Mouse (Mus musculus) 416B (cell line): Measurements from ENCODE around the gene Snx6.
"Not testable (repeated sequence)": the region's sequence is repeated elsewhere in the genome, so short reads cannot be mapped to it uniquely, and the experiment has no call there.

ENCODE experiments used
- DNase-seq: peaks from one replicate; pipeline ENCODE4 v3.0.0; 2011; ENCODE audit warnings: low read depth

Snx6 gene

DNA sequence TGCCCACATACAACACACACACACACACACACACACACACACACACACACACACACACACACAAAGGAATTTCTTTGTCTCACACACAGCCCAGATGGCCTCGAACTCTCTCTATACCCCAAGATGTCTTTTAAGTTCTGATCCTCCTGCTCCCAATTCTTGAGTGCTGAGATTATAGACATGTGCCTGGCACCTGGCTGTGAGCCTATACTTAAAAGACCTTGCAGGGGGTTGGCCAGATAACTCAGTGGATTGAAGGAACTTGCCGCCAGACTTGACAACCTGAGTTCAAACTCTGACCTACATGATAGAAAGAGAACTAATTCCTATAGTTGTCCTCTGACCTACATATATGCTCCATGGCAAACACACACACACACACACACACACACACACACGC is 8.0 kb upstream of the Snx6 start:
- no peak for DNase-seq

GRCm38 (mm10) chr12:54796516-54797195 is 1.2 kb upstream of the Snx6 start:
- no peak for DNase-seq

GRCm38 (mm10) chr12:54794392-54794791 is 1.1 kb downstream of the Snx6 start:
- DNase-seq: no peak

GRCm38 (mm10) chr12:54791465-54791864 is 4.0 kb downstream of the Snx6 start:
- no peak for DNase-seq

DNA sequence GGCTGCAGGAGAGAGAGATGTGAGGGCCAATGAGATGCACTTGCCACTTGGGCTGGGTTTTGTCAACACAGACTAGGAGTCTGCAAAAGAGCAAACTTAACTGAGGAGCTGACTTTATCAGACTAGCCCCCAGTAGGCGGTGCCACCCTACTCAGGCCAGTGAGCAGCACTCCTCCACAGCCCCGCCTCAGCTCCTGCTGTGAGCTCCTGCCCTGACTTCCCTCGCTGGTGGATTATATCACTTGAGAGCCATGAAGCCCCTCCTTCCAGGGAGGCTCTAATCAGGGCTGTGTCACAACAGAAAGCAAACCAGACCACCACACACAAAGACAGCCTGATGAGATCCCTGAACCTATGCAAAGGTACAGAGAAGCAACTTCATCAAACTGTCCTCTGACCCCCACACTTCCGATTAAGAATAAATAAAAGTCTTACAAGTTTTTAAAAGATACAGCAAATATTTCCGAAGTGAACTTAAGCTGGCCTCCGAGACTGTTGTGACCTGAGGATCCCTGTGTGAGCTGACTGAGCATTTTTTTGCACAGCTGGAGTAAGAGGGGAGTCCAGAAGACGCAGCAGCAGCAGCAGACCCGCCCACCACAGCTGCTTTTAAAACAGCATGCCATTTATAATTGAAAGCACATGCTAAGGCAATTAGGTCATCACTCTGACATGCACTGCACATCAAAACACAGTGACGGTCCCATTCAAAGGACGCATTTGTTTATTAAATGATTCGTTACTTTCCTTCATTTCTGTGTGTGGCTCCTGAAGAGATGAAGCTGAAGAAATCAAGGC is 6.0 kb downstream of the Snx6 start:
- no peak for DNase-seq

DNA sequence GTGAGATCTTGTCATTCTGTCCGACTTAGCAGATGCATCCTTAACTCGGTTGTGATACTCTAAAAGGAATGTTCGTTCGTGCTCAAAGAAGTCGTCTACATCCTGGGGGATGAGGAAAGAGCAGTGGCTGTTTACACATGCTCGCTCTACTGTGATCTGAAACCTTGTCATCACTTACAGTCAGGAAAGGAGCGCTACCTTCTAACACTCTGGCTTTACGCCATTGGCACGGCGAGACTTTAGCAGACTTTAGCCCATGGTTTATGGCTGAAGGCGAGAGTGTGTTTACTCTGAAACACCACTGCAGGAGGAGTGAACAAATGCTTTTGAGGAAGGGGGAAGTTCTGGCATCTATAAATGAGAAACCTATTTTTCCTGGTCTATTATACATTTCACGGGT is 31.9 kb downstream of the Snx6 start:
- no peak for DNase-seq

DNA sequence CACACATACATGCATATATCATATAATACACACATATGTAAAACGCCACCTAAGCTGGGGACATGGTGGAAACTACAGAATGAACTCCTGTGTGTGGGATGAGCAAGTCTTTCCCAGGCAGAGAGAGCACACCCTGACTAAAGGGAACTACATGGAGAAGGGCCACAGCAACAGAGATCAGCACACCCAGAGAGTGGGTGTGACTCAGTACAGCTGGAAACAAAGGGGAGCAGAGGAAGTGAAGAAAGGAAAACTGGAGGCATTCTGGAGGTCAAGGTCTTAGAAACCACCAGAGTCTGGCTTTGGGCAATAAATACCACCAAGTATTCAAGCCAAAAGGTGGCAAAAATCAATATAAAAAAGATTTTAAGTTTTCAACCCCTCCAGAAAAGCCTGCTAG is 34.8 kb downstream of the Snx6 start:
- DNase-seq: no peak

DNA sequence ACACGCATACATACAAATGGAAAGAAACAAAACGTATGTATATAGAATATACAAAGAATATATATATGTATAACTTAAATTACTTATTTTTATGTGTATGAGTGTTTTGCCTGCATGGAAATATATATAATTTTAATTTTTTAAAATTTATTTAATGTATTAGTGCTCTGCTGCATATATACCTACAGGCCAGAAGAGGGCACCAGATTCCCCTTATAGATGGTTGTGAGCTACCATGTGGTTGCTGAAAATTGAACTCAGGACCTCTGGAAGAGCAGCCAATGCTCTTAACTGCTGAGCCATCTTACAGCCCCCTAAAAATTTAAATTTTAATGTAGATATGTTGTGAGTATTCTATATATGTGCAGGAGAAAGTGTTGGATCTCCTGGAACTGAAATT is 36.7 kb downstream of the Snx6 start:
- DNase-seq: peak; percentile 46

DNA sequence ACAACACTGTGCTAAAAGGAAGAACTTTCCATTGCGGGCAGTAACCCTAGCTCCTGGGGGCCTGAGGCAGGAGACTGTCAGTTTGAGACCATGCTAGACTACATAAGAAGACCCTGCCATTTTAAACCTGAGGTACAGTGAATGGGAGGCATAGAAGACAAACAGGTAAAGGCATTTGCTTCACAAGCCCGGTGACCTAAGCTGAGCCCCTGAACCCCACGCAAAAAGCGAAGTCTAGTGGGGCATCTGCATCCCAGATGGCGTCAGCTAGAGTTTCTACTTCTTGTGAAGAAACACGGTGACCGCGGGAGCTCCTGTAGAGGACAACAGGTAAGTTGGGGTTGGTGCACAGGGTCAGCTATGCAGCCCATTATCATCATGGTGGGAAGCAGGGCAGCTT is 46.9 kb downstream of the Snx6 start:
- DNase-seq: no peak

- not testable (repeated sequence) for DNase-seq
Measured at GRCm38 (mm10) chr12:54738661-54739243, 56.8 kb downstream of the Snx6 start.

GRCm38 (mm10) chr12:54737891-54738660 is 57.4 kb downstream of the Snx6 start:
- DNase-seq: not testable (repeated sequence)

DNA sequence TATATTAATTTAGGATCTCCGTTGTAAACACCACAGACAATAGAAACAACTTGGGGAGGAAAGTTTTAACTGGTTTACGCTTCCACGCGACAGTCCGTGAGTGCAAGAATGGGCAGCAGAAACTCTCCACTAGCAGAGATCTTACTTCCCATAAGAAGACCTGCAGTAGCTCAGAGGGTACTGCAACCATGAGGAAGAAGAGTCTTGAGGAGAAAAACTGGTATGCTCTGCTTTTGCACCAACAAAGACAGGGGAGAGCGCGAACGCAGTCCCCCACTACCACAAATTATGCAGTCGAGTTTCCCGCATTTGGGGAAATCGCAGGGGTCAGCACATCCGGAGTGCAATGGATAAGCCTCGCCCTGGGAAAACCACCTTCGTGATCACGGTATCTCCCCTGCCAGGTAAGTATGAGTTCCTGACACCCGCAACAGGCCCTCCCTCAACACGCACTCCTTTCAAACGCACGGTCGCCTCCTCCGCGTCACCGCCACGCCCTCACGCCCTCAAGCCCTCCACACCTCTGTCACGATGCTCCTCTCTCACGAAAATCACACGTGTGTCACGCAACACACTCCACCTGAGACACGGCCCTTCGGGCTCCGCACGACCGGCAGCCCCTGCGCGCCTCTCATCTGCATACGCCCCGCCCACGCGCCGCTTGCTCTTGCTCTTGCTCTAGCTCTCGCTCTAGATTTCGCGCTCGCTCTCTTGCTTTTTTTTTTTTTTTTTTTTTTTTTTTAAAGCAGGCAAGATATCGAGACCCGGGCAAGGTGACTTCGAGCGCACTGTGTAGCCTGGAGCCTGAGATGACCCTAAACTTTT is 61.0 kb downstream of the Snx6 start:
- not testable (repeated sequence) for DNase-seq

DNA sequence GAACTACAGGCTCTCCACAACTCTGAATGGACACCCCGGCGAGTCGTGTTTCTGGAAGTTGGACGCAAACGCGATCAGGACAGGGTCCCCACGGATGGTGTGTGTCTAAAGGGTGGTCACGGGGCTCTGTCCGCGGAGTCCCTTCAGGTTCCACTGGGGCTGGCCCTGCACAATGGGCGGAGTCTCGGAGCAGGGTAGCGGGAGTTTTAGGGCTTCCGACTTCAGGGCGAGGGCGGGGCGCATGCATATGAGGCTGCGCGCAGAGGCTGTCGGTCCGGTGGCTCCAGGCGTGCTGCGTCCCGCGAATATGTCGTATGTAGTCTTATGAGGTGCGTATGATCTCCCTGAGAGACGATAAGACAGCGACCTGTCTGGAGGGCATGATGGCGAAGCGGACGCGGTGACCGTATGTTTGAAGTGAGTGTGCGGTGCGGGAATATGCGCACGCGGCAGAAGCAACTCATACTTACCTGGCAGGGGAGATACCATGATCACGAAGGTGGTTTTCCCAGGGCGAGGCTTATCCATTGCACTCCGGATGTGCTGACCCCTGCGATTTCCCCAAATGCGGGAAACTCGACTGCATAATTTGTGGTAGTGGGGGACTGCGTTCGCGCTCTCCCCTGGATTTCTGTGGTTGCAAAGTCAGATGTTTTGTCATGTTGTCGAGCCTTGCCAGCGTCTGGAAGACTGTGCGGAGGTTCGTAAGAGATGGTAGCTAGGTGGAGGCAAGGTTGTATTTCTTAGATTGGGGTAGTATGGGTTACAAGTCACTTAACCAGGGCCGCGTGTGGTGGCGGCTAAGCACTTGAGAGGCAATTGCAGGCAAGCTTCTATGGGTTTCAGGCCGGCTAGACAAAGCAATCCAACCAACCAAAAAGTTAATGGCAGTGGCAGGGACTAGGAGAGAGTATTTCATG is 66.1 kb downstream of the Snx6 start:
- DNase-seq: not testable (repeated sequence)

GRCm38 (mm10) chr12:54718871-54719786 is 76.4 kb downstream of the Snx6 start:
- not testable (repeated sequence) for DNase-seq

- not testable (repeated sequence) for DNase-seq
Measured at GRCm38 (mm10) chr12:54717516-54717915, 78.0 kb downstream of the Snx6 start.

DNA sequence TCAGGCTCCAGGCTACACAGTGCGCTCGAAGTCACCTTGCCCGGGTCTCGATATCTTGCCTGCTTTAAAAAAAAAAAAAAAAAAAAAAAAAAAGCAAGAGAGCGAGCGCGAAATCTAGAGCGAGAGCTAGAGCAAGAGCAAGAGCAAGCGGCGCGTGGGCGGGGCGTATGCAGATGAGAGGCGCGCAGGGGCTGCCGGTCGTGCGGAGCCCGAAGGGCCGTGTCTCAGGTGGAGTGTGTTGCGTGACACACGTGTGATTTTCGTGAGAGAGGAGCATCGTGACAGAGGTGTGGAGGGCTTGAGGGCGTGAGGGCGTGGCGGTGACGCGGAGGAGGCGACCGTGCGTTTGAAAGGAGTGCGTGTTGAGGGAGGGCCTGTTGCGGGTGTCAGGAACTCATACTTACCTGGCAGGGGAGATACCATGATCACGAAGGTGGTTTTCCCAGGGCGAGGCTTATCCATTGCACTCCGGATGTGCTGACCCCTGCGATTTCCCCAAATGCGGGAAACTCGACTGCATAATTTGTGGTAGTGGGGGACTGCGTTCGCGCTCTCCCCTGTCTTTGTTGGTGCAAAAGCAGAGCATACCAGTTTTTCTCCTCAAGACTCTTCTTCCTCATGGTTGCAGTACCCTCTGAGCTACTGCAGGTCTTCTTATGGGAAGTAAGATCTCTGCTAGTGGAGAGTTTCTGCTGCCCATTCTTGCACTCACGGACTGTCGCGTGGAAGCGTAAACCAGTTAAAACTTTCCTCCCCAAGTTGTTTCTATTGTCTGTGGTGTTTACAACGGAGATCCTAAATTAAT is 81.5 kb downstream of the Snx6 start:
- DNase-seq: not testable (repeated sequence)

- DNase-seq: not testable (repeated sequence)
Measured at GRCm38 (mm10) chr12:54710494-54710879, 85.0 kb downstream of the Snx6 start.
